Mouse (Mus musculus): ENCODE results near the gene Ndufaf1. TPM values are rescaled to one million over a fixed set of nuclear protein-coding genes. Genes with fewer than 3 reads are reported as not detected.

Ndufaf1 gene
- total RNA-seq, 1 experiment from 2014 or later, result 48.1 TPM

DNA sequence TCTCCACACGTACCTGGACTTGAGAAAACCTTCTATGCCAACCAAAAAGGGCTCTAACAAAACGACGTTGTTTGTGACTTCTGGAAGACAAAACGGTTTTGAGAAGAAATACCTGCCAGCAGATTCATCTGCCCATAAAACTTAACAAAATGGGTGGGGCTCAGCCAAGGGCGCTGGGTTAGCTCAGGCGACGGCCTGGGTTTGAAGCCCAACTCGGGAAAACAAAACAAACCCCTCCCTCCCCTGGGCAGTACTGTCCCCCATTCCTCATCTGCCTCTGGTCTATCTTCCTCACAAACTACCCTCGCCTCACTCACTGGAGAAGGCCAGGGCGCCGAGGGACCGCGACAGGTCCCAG is 44.8 kb downstream of the Ndufaf1 start:
- no peak for DNase-seq

DNA sequence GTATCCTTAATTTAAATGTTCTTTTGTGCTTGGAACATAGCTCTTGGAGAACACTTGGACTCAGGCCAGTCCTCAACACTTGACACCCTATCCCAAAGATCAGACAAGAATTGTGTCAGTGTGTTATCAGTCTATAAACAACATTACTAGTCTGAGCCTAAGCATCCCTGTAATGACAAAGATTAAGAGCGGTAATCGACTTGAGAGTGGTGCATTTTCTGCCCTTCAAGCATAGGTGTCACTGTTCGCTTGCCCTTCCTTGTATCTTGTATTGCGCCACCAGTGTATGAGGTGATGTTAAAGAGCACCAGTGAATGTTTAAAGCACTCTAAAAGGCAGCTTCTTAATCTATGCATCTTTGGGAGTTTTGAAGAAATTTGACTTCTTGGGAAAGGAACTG is 55.6 kb downstream of the Ndufaf1 start:
- no peak for DNase-seq

Other genes with a start within 250 kb of the Ndufaf1 start
- 21.0 and 25.3 TPM in 2 replicates for gene Ino80, start 185.1 kb downstream of the Ndufaf1 start, total RNA-seq (2021)
- 0.91 and 1.4 TPM in 2 replicates for gene Exd1, start 115.2 kb downstream of the Ndufaf1 start, total RNA-seq (2021)
- 217 and 293 TPM in 2 replicates for gene Chp1, start 115.1 kb downstream of the Ndufaf1 start, total RNA-seq (2021)
- 6.2 and 6.5 TPM in 2 replicates for gene Nusap1, start 44.5 kb downstream of the Ndufaf1 start, total RNA-seq (2021)
- 3.0 and 4.2 TPM in 2 replicates for gene Oip5, start 44.4 kb downstream of the Ndufaf1 start, total RNA-seq (2021)
- 29.9 and 30.5 TPM in 2 replicates for gene Rtf1, start 12.2 kb upstream of the Ndufaf1 start, total RNA-seq (2021)
- 2.9 and 3.2 TPM in 2 replicates for gene Itpka, start 79.5 kb upstream of the Ndufaf1 start, total RNA-seq (2021)
- gene Ltk, start 97.6 kb upstream of the Ndufaf1 start, total RNA-seq (2021), result 1.5 and 1.7 TPM in 2 replicates
- gene Rpap1, start 124.7 kb upstream of the Ndufaf1 start, total RNA-seq (2021), result 20.7 and 26.8 TPM in 2 replicates
- gene Tyro3, start 134.9 kb upstream of the Ndufaf1 start, total RNA-seq (2021), result 4.5 and 7.2 TPM in 2 replicates
- 57.8 and 66.8 TPM in 2 replicates for gene Mga, start 234.4 kb upstream of the Ndufaf1 start, total RNA-seq (2021)